Mouse (Mus musculus) cortical plate, adult 2 months (tissue): ENCODE results near the gene Nmb. TPM values are rescaled to one million over a fixed set of nuclear protein-coding genes. Genes with fewer than 3 reads are reported as not detected.

ENCODE experiments used
- H3K27ac ChIP-seq: fragments of 200-500 bp; 2 replicates; pipeline ENCODE4 v1.5.1; 2012; ENCODE audit warnings: low read length, control low read depth, inconsistent platforms; ENCODE audit not compliant: insufficient read depth
- H3K4me1 ChIP-seq: fragments of 200-500 bp; 2 replicates; pipeline ENCODE4 v1.6.1; 2011; ENCODE audit warnings: low read length; ENCODE audit not compliant: control insufficient read depth, insufficient read depth
- H3K4me3 ChIP-seq: fragments of 200-500 bp; 2 replicates; pipeline ENCODE4 v1.5.1; 2011; ENCODE audit warnings: mild to moderate bottlenecking, low read length, control low read depth; ENCODE audit not compliant: insufficient read depth
- CTCF ChIP-seq: fragments of 200-500 bp; IDR thresholded peaks from 2 replicates; pipeline ENCODE4 v1.5.1; 2011; ENCODE audit warnings: mild to moderate bottlenecking, control low read depth, low read length; ENCODE audit not compliant: insufficient read depth; ENCODE audit errors: extremely low read depth
- POLR2A ChIP-seq: fragments of 200-500 bp; IDR thresholded peaks from 2 replicates; pipeline ENCODE4 v1.6.1; 2011; ENCODE audit warnings: mild to moderate bottlenecking, low read length, control low read depth; ENCODE audit not compliant: insufficient read depth; ENCODE audit errors: extremely low read depth
- polyA plus RNA-seq: library from polyadenylated mRNA; depleted of rRNA; stranded (reverse); fragments of >200 nt; gene quantifications from 2 replicates; pipeline ENCODE4 v1.2.3, GENCODE M21; 2012

The Nmb gene
- polyA plus RNA-seq, 1 experiment = 17.0 TPM

GRCm38 (mm10) chr7:80931618-80932207, 26.8 kb upstream of the Nmb start:
- Histone ChIP-seq H3K4me1 (peaks cover 1% of the 10 kb centered on the region; the same call in 1 of the 2 replicates), H3K27ac (no peak overlapping the region), H3K4me3 (no peak overlapping the region)
- no peak for TF ChIP-seq CTCF
- TF ChIP-seq POLR2A = no peak

- Histone ChIP-seq H3K4me3 (no peak overlapping the region), H3K4me1 (peaks cover 1% of the 10 kb centered on the region; the same call in 1 of the 2 replicates), H3K27ac (no peak overlapping the region)
- no peak for TF ChIP-seq POLR2A
- TF ChIP-seq CTCF = no peak
Observed at GRCm38 (mm10) chr7:80923165-80923564, 18.3 kb upstream of the Nmb start.

GRCm38 (mm10) chr7:80919647-80920008, 14.8 kb upstream of the Nmb start:
- no peak overlapping the region for H3K4me3 ChIP-seq
- H3K27ac ChIP-seq = no peak overlapping the region
- no peaks in the 10 kb centered on the region for H3K4me1 ChIP-seq
- TF ChIP-seq POLR2A (no peak), CTCF (no peak)

- Histone ChIP-seq H3K4me1 (no peaks in the 10 kb centered on the region), H3K27ac (no peak overlapping the region), H3K4me3 (no peak overlapping the region)
- no peak for TF ChIP-seq POLR2A
- no peak for TF ChIP-seq CTCF
Observed at GRCm38 (mm10) chr7:80918982-80919646, 14.2 kb upstream of the Nmb start.

GRCm38 (mm10) chr7:80917916-80918465, 13.1 kb upstream of the Nmb start:
- no peak overlapping the region for H3K4me3 ChIP-seq
- no peaks in the 10 kb centered on the region for H3K4me1 ChIP-seq
- no peak overlapping the region for H3K27ac ChIP-seq
- TF ChIP-seq CTCF (no peak), POLR2A (no peak)

- Histone ChIP-seq H3K4me1 (no peaks in the 10 kb centered on the region), H3K27ac (no peak overlapping the region)
- no peak for TF ChIP-seq POLR2A
- no peak for TF ChIP-seq CTCF
Observed at GRCm38 (mm10) chr7:80912496-80912895, 7.6 kb upstream of the Nmb start.

GRCm38 (mm10) chr7:80911053-80911452, 6.2 kb upstream of the Nmb start:
- Histone ChIP-seq H3K4me3 (no peak overlapping the region), H3K4me1 (no peaks in the 10 kb centered on the region), H3K27ac (no peak overlapping the region)
- no peak for TF ChIP-seq CTCF
- no peak for TF ChIP-seq POLR2A

More at GRCm38 (mm10) chr7:80912496-80912895, 7.6 kb upstream of the Nmb start:
- no peak overlapping the region for H3K4me3 ChIP-seq

- no peak for TF ChIP-seq POLR2A
- no peak for TF ChIP-seq CTCF
- Histone ChIP-seq H3K4me3 (no peak overlapping the region), H3K4me1 (peaks cover 5% of the 10 kb centered on the region; the same call in 1 of the 2 replicates), H3K27ac (no peak overlapping the region)
Observed at GRCm38 (mm10) chr7:80903625-80904422, 1.1 kb downstream of the Nmb start.

- Histone ChIP-seq H3K4me3 (peak overlapping the region; percentile 80), H3K4me1 (peaks cover 8% of the 10 kb centered on the region), H3K27ac (no peak overlapping the region)
- TF ChIP-seq POLR2A (no peak), CTCF (no peak)
Observed at GRCm38 (mm10) chr7:80901541-80902274, 3.2 kb downstream of the Nmb start.
